Mouse (Mus musculus) midbrain, embryonic 13.5 days (tissue): ENCODE data around the gene 5830473C10Rik. TPM values are rescaled to one million over a fixed set of nuclear protein-coding genes. Genes with fewer than 3 reads are reported as not detected.

Experiments used
- ATAC-seq: fragments of 200-750 bp; cut with Nextera tagmentation; 2 replicates; pipeline ENCODE4 v1.8.0; 2017; ENCODE audit warnings: mild to moderate bottlenecking, moderate TSS enrichment, moderate library complexity
- H3K27ac ChIP-seq: fragments of 300-500 bp; sonication (generic); 2 replicates; pipeline ENCODE4 v1.5.1; 2015; ENCODE audit warnings: inconsistent platforms, mild to moderate bottlenecking, moderate library complexity
- H3K27me3 ChIP-seq: fragments of 300-500 bp; sonication (generic); 2 replicates; pipeline ENCODE4 v1.6.1; 2015; ENCODE audit warnings: mild to moderate bottlenecking, inconsistent platforms
- H3K36me3 ChIP-seq: fragments of 300-500 bp; sonication (generic); 2 replicates; pipeline ENCODE4 v1.6.1; 2015; ENCODE audit warnings: mild to moderate bottlenecking, inconsistent platforms
- H3K4me1 ChIP-seq: fragments of 300-500 bp; sonication (generic); replicated peaks from 2 replicates; pipeline ENCODE4 v1.6.1; 2015; ENCODE audit warnings: inconsistent platforms
- H3K4me2 ChIP-seq: fragments of 300-500 bp; sonication (generic); replicated peaks from 2 replicates; pipeline ENCODE4 v1.6.1; 2015; ENCODE audit warnings: moderate library complexity, mild to moderate bottlenecking, inconsistent platforms
- H3K4me3 ChIP-seq: fragments of 300-500 bp; sonication (generic); replicated peaks from 2 replicates; pipeline ENCODE4 v1.5.1; 2015; ENCODE audit warnings: mild to moderate bottlenecking, inconsistent platforms
- H3K9ac ChIP-seq: fragments of 300-500 bp; sonication (generic); replicated peaks from 2 replicates; pipeline ENCODE4 v1.6.1; 2015; ENCODE audit warnings: mild to moderate bottlenecking, inconsistent platforms
- H3K9me3 ChIP-seq: fragments of 300-500 bp; sonication (generic); 2 replicates; pipeline ENCODE4 v1.6.1; 2016; ENCODE audit warnings: mild to moderate bottlenecking, inconsistent platforms
- WGBS: fragments of 180-500 bp; shearing (Covaris S2); methylation state at CpG from one replicate; pipeline ENCODE4 v1.1.7; 2015; 5-methylcytosine and 5-hydroxymethylcytosine counted together
- polyA plus RNA-seq: library from polyadenylated mRNA; unstranded; fragments of >200 nt; fragmentation: Nextera tagmentation; extraction: Ambion mirVana; gene quantifications from 2 replicates; pipeline ENCODE4 v1.2.1, GENCODE M21; 2015

The 5830473C10Rik gene
- polyA plus RNA-seq, 1 experiment from 2014 or later = not detected

DNA sequence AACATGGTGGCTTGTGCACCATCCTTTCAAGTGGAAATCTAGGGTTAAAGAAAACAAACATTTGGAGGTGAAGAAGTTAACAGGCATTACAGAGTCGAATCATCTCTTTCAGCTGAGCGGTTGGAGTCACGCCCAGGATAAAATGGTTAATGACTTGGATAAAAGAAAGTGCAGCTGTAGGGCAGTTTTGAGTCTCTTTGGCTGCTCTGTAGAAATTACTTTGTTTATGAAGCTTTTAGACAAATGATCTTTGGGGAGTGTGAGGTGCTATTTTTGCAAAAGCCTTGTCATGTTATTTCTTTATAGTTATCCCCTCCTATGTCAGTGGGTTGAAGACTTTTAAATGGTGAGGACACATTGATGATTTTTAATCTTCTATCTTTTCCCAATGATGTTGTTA lies 10.3 kb downstream of the 5830473C10Rik start:
- Histone ChIP-seq H3K27ac (no peak overlapping the region), H3K9me3 (no peaks in the 10 kb centered on the region), H3K9ac (no peak overlapping the region), H3K4me3 (no peak overlapping the region), H3K36me3 (no peaks in the 10 kb centered on the region), H3K4me1 (no peaks in the 10 kb centered on the region), H3K4me2 (no peak overlapping the region), H3K27me3 (no peaks in the 10 kb centered on the region)
- 40% methylated on average over 3 of the region's 3 CpGs for WGBS
- no peak for ATAC-seq

- no peak overlapping the region for H3K4me2 ChIP-seq
- no peak for ATAC-seq
- WGBS = 91% methylated on average over 9 of the region's 9 CpGs
Measured at GRCm38 (mm10) chr5:90577751-90578150, 16.8 kb downstream of the 5830473C10Rik start.

DNA sequence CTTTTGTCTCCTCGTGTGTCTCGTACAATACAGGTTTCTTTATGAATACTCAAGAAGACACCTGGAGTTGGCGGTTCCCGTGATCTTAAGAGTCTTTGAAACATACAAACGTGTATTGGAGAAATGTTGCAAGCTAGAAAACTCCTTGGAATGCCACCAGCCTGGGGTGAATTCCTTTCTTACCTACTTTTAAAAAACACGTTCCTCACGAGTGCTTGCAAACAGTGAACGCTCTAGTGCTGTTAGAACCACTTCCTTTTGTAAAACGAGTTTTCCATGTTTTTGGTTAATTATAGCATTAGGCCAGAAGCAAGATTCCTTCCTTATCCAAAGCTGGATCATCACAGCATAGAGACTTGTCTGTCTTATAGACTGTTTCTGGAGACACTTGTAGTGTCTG lies 18.6 kb downstream of the 5830473C10Rik start:
- H3K9me3 ChIP-seq = no peaks in the 10 kb centered on the region
- H3K9ac ChIP-seq = no peak overlapping the region
- no peaks in the 10 kb centered on the region for H3K4me1 ChIP-seq
- no peak overlapping the region for H3K27ac ChIP-seq
- H3K4me2 ChIP-seq = no peak overlapping the region
- WGBS = 91% methylated on average over 9 of the region's 9 CpGs
- ATAC-seq = no peak
- no peaks in the 10 kb centered on the region for H3K27me3 ChIP-seq
- H3K4me3 ChIP-seq = no peak overlapping the region
- no peaks in the 10 kb centered on the region for H3K36me3 ChIP-seq

More at GRCm38 (mm10) chr5:90577751-90578150, 16.8 kb downstream of the 5830473C10Rik start:
- no peak overlapping the region for H3K27ac ChIP-seq
- no peaks in the 10 kb centered on the region for H3K36me3 ChIP-seq
- no peaks in the 10 kb centered on the region for H3K9me3 ChIP-seq
- H3K27me3 ChIP-seq = no peaks in the 10 kb centered on the region
- no peak overlapping the region for H3K9ac ChIP-seq
- H3K4me3 ChIP-seq = no peak overlapping the region
- H3K4me1 ChIP-seq = no peaks in the 10 kb centered on the region

DNA sequence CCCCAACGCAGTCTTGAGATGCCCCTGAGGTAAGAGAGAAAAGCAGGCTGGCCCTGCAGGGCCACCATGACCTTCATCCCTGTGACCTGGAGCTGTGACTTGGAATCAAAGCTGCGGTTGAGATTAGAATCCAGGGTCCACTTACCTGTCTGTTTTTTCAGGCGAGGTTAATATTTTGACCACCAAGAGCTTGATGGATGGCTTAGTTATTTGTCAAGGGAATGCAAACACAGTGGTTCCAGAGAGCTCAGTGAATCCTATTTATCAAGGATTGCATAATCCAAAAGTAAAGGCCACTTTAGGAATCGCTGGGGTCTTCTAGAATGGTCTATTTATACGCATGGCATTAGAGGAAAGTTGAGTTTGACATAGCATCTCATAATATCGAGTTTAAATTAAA lies 21.3 kb downstream of the 5830473C10Rik start:
- H3K4me2 ChIP-seq = no peak overlapping the region
- H3K27me3 ChIP-seq = no peaks in the 10 kb centered on the region
- no peaks in the 10 kb centered on the region for H3K9me3 ChIP-seq
- H3K4me3 ChIP-seq = no peak overlapping the region
- no peak overlapping the region for H3K9ac ChIP-seq
- no peak overlapping the region for H3K27ac ChIP-seq
- ATAC-seq = no peak
- WGBS = 91% methylated on average over 6 of the region's 6 CpGs
- no peaks in the 10 kb centered on the region for H3K36me3 ChIP-seq
- no peaks in the 10 kb centered on the region for H3K4me1 ChIP-seq

DNA sequence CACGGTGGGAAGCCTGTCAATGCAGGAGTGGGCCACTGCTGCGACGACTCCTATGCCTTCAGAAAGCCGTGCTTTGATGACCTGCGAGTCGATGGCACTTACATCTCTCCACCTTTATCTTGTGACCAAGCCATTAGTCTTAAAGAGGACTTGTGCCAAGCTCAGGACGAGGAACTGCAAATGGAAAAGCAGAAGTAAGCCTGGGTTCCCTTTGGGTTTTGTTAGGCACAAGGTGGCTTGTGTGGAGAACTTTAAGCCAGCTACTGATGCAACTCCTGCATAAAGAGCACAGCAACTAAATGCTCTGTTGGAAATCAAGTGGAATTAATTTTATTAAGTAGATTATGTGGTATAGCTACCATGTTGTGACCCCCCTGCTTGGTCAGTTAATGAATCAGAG lies 23.9 kb downstream of the 5830473C10Rik start:
- Histone ChIP-seq H3K9ac (no peak overlapping the region), H3K4me2 (no peak overlapping the region), H3K9me3 (no peaks in the 10 kb centered on the region), H3K4me1 (0 out of 2 replicates have a peak, but pooled peaks cover 2% of the 10 kb centered on the region), H3K27me3 (peaks cover 5% of the 10 kb centered on the region; the same call in 1 of the 2 replicates), H3K4me3 (no peak overlapping the region), H3K36me3 (no peaks in the 10 kb centered on the region), H3K27ac (no peak overlapping the region)
- ATAC-seq = no peak
- 71% methylated on average over 7 of the region's 7 CpGs for WGBS

- no peak for ATAC-seq
- 69% methylated on average over 5 of the region's 5 CpGs for WGBS
- H3K4me3 ChIP-seq = no peak overlapping the region
Measured at GRCm38 (mm10) chr5:90586511-90586910, 25.6 kb downstream of the 5830473C10Rik start.

DNA sequence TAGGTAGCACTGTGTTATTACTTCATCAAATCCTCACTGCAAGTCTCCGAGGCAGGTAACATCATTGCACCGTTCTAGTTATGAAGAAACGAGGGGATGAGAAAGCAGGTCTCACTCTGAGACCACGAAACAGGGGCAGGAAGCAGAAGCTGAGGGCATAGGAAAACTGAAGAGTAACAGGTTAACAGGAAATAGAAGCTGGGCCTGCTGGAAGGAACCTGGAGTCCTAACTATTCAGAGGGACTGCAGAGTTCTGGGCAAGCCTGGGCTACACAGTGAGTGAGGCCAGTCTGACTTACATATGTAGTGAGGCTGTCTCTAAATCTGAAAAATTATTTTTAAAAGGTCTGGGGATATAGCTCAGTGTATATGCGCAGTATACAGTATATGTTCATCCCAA lies 27.2 kb downstream of the 5830473C10Rik start:
- no peak for ATAC-seq
- whole genome bisulfite sequencing = 93% methylated on average over 5 of the region's 5 CpGs

More at GRCm38 (mm10) chr5:90586511-90586910, 25.6 kb downstream of the 5830473C10Rik start:
- peaks cover 5% of the 10 kb centered on the region; the same call in 1 of the 2 replicates for H3K27me3 ChIP-seq
- H3K9ac ChIP-seq = no peak overlapping the region
- H3K36me3 ChIP-seq = no peaks in the 10 kb centered on the region
- H3K9me3 ChIP-seq = no peaks in the 10 kb centered on the region
- 0 out of 2 replicates have a peak, but pooled peaks cover 2% of the 10 kb centered on the region for H3K4me1 ChIP-seq
- H3K27ac ChIP-seq = no peak overlapping the region
- no peak overlapping the region for H3K4me2 ChIP-seq

GRCm38 (mm10) chr5:90588708-90589595 lies 28.0 kb downstream of the 5830473C10Rik start:
- Histone ChIP-seq H3K4me1 (0 out of 2 replicates have a peak, but pooled peaks cover 2% of the 10 kb centered on the region), H3K4me2 (peak overlapping the region; percentile 63), H3K36me3 (no peaks in the 10 kb centered on the region), H3K27ac (no peak overlapping the region), H3K9me3 (no peaks in the 10 kb centered on the region), H3K4me3 (peak overlapping the region; percentile 44), H3K27me3 (peaks cover 5% of the 10 kb centered on the region; the same call in 1 of the 2 replicates), H3K9ac (peak overlapping the region; percentile 57)
- peak; percentile 84 for ATAC-seq
- 25% methylated on average over 25 of the region's 25 CpGs for WGBS

More for the DNA sequence above, 27.2 kb downstream of the 5830473C10Rik start:
- H3K9ac ChIP-seq = no peak overlapping the region
- no peak overlapping the region for H3K4me2 ChIP-seq
- no peaks in the 10 kb centered on the region for H3K9me3 ChIP-seq
- 0 out of 2 replicates have a peak, but pooled peaks cover 2% of the 10 kb centered on the region for H3K4me1 ChIP-seq
- H3K27me3 ChIP-seq = peaks cover 5% of the 10 kb centered on the region; the same call in 1 of the 2 replicates
- no peak overlapping the region for H3K4me3 ChIP-seq
- no peak overlapping the region for H3K27ac ChIP-seq
- no peaks in the 10 kb centered on the region for H3K36me3 ChIP-seq

GRCm38 (mm10) chr5:90590676-90591075 lies 29.8 kb downstream of the 5830473C10Rik start:
- no peaks in the 10 kb centered on the region for H3K36me3 ChIP-seq
- no peaks in the 10 kb centered on the region for H3K9me3 ChIP-seq
- peaks cover 5% of the 10 kb centered on the region; the same call in 1 of the 2 replicates for H3K27me3 ChIP-seq
- no peak overlapping the region for H3K9ac ChIP-seq
- WGBS = 88% methylated on average over 10 of the region's 10 CpGs
- H3K4me1 ChIP-seq = 0 out of 2 replicates have a peak, but pooled peaks cover 2% of the 10 kb centered on the region
- ATAC-seq = no peak
- H3K4me3 ChIP-seq = no peak overlapping the region
- no peak overlapping the region for H3K4me2 ChIP-seq
- H3K27ac ChIP-seq = no peak overlapping the region

DNA sequence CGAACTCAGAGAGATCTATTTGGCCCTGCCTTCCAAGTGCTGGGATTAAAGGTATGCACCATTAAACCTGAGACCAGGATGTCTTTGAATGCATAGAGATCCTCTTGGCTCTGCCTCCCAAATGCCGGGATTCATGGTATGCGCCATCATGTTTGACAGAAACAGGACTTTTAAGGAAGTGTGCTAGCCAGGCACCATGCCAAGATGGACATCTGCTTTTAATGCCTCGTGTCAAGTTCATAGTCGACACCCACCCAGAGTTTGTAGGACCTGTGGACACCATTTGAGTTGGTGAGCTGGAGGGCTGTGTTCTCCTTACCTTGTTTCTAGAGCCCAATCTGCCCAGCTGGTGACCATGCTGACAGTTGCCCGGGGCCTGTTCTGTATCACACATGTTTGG lies 31.0 kb downstream of the 5830473C10Rik start:
- H3K4me1 ChIP-seq = 0 out of 2 replicates have a peak, but pooled peaks cover 2% of the 10 kb centered on the region
- H3K4me3 ChIP-seq = no peak overlapping the region
- H3K9me3 ChIP-seq = no peaks in the 10 kb centered on the region
- H3K9ac ChIP-seq = no peak overlapping the region
- H3K36me3 ChIP-seq = no peaks in the 10 kb centered on the region
- H3K27ac ChIP-seq = no peak overlapping the region
- H3K27me3 ChIP-seq = peaks cover 5% of the 10 kb centered on the region; the same call in 1 of the 2 replicates
- 90% methylated on average over 6 of the region's 6 CpGs for WGBS
- H3K4me2 ChIP-seq = no peak overlapping the region
- ATAC-seq = no peak

DNA sequence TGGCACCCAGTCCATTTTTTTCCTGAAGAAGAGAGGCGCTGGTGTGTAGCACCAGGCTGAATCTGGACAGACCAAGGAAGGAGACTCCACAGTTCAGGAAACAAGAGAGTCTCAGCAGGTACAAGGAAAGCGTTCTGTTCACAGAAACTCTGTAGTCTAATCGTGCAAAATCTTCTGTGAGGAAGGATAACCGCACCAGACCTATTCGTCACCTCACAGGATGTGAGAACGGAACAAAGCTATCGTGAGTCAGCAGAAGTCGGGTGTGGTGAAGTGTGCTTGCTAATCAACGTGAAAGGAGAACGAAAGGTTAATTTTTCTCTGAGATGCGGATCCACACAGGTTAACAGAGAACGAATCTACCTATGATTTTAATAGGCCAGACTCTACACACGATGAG lies 34.0 kb downstream of the 5830473C10Rik start:
- H3K9me3 ChIP-seq = no peaks in the 10 kb centered on the region
- no peak for ATAC-seq
- no peak overlapping the region for H3K4me2 ChIP-seq
- H3K4me1 ChIP-seq = no peaks in the 10 kb centered on the region
- no peak overlapping the region for H3K4me3 ChIP-seq
- H3K27ac ChIP-seq = no peak overlapping the region
- H3K27me3 ChIP-seq = no peaks in the 10 kb centered on the region
- WGBS = 92% methylated on average over 13 of the region's 13 CpGs
- no peaks in the 10 kb centered on the region for H3K36me3 ChIP-seq
- no peak overlapping the region for H3K9ac ChIP-seq

DNA sequence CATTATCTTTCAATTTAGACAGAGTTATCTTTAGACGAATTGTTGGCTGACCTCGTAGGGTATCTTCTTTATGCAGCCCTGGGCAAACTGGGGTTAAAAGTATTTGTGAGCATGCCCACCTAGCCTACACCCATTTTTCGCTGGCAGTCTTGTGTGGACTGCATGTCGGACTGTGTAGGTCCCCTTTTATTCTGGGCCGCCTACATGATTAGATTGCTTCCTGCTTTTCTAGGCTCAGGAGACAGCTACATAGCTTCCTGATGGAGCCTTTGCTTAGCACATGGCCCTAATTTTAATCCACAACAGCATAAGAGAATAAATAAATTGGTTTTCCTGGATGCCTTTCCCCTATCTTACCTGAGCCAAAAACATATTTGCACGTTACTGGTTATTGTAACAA lies 35.2 kb downstream of the 5830473C10Rik start:
- no peak overlapping the region for H3K27ac ChIP-seq

More for the DNA sequence above, 35.2 kb downstream of the 5830473C10Rik start:
- WGBS = 90% methylated on average over 6 of the region's 6 CpGs
- H3K27me3 ChIP-seq = no peaks in the 10 kb centered on the region
- H3K36me3 ChIP-seq = no peaks in the 10 kb centered on the region
- H3K9ac ChIP-seq = no peak overlapping the region
- H3K9me3 ChIP-seq = no peaks in the 10 kb centered on the region
- no peaks in the 10 kb centered on the region for H3K4me1 ChIP-seq
- no peak overlapping the region for H3K4me2 ChIP-seq
- ATAC-seq = no peak
- no peak overlapping the region for H3K4me3 ChIP-seq
